Mouse (Mus musculus): ENCODE data around the gene Slc39a13.
"Not testable (repeated sequence)": the region's sequence is repeated elsewhere in the genome, so short reads cannot be mapped to it uniquely, and the experiment has no call there.

Gene Slc39a13

GRCm38 (mm10) chr2:91023131-91023530 lies 47.1 kb downstream of the Slc39a13 start:
- no peak for DNase-seq

- DNase-seq: not testable (repeated sequence)
Measured at GRCm38 (mm10) chr2:91022266-91022665, 48.0 kb downstream of the Slc39a13 start.

GRCm38 (mm10) chr2:91019911-91020310 lies 50.3 kb downstream of the Slc39a13 start:
- no peak for DNase-seq

- DNase-seq: no peak
Measured at GRCm38 (mm10) chr2:91018061-91018788, 52.0 kb downstream of the Slc39a13 start.

- no peak for DNase-seq
Measured at GRCm38 (mm10) chr2:91015386-91015785, 54.8 kb downstream of the Slc39a13 start.

GRCm38 (mm10) chr2:91013881-91014280 lies 56.3 kb downstream of the Slc39a13 start:
- DNase-seq: no peak

Data from kidney, adult 11 months (tissue).